Mouse (Mus musculus) gastrocnemius, adult 18-20 months (tissue): Measurements from ENCODE around the gene Traf4. TPM values are rescaled to one million over a fixed set of nuclear protein-coding genes. Genes with fewer than 3 reads are reported as not detected.

Experiments
- DNase-seq: peaks from one replicate; pipeline ENCODE4 v3.0.0; 2021; ENCODE audit warnings: low spot score
- total RNA-seq, 2 experiments: library from RNA; stranded (reverse); gene quantifications; 2 replicates each; pipeline ENCODE4 v1.2.3; 2021

Traf4 gene
- total RNA-seq, 2 experiments from 2014 or later: 2.0 to 2.2 TPM

DNA sequence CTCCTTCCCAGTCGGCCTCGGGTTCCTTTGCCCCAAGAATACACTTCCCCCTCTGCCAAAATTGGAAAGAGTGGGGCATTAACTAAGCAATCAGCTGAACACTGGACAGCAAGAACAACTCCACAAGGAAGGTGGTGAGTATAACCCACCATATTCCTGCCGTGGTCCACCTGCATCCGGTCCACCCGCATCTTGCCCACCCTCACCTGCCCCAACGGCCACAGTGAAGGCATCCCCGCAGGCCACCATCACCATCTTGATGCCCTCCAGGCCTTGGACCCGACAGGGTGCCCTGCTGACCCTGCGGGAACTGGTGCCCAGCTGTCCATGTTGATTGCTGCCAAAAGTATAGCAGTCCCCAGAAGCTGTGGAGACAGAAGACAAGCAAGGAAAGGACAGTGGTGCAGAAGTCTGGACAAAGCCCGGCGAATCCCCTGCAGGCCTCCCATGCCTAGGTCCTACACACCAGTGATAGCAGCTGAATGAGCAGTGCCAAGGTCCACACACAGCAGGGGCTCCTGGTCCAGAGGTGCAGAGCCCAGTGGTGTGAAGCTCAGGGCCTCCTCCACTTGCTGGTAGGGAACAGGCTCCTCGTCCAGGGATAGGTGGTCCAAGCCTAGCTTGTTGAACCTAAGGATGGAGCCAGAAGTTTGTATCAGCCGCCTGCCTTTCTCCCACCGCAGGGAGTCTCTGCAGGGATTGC, 2.0 kb upstream of the Traf4 start:
- DNase-seq: no peak

DNA sequence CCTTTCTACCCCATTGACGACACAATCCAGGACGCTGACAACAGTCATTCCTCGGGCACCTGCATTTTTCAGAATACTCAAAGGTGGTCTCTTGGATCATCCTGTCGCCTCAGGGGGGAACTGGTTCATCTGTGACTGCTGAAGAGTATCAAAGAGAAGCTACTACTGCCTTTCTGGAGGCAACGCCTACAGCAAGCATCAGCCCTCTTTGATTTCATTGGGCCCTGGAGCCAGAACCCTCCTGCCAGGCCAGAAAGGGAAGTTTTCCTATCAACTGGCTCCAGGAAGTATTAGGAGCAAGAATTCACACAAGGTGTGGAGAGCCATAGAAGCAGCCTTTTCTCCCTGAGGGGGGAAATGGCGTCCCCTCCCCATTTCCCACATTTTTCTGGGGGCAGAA, 1.3 kb upstream of the Traf4 start:
- no peak for DNase-seq

DNA sequence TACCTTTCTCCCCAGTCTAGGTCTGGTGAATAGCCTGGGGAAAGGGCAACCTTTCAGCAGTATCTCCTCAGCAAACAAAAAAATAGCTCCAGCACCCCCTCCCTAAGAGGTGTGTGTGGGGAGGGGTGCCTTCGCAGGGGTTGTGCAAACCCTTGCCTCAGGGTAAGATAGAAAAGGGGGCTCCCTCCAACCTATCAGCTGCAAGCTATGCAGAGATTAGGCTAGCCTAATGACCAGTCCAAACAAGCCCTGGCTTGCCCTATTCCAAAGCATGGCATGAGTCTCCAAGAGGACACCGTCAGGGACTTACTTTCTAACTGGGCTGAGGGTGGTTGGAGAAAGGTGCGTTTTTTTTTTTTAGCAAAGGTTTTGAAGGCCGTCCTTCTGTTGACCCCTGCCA, 772 bp upstream of the Traf4 start:
- DNase-seq: no peak

DNA sequence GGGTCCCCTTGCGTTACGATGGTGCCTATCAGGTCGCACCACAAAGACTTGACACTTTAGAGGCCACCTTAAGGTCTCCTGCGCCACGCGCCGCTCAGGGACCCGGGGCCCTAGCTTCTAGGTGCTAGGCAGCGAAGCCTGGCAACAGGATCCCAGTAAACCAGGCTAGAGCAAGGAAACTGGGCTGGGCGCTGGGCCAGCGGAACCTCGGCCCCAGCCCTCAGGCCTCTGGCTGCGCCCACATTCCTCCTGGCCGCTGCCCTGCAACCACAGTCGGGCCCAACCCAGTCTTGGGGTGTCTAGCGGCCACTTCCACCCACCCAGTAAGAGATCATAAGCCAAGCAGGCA, 346 bp upstream of the Traf4 start:
- no peak for DNase-seq

DNA sequence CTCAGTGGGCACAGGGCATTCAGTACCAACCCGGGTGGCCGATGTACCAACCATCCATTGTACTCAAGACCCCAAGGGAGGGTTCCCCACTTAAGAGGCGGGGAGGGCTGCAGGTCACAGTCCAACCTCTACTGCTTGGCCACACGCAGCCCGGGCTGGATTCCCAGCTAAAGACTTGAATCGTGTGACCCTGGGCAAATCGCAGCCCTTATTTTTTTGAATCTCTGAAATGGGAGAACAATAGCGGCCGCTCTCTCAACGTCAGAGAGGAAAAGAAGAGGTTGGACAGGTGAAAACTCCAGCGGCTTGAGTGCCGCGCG, 825 bp downstream of the Traf4 start:
- no peak for DNase-seq

DNA sequence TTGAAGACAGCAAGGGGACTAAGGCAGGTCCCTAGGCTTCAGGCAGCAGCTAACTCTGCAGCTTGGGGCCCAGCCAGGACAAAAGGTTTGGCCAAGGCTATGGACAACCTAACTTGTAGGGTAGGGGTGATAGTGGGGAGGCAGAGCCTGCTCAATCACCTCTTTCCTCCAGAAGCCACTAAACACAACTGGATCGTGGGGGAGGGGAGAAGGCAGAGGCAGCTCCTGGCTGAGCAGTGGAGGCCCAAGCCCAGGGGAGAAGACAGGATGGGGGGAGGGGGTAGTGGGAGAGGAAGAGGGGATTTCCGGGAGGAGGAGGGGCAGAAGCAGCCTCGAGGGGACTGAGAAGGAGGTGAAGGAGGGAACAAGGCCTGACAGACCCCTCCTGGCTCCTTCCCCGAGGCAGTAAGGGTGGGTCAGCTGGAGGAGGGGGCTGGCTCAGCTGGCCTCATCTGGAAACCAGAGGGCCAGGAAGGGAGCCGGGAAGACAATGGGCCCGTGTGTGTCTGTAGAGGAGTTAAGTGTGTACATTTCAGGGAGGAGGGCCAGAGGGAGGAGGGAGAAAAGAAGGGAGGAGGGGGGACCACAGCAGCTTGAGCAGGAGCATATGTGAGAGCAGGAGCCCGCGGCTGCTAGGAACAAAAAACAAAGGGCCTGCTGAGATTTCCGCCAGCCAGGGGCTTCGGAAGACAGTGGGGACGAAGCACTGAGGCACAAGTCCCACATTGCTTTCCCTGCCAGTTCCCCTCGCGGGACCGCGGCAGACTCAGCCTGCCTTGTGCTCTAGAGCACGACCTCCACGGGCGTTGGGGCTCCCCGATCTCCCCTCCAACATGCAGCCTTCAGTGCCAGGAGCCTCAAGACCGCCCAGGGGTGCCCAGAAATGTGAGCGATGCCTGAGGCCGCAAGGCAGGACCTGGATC, 1.4 kb downstream of the Traf4 start:
- peak; percentile 46 for DNase-seq

DNA sequence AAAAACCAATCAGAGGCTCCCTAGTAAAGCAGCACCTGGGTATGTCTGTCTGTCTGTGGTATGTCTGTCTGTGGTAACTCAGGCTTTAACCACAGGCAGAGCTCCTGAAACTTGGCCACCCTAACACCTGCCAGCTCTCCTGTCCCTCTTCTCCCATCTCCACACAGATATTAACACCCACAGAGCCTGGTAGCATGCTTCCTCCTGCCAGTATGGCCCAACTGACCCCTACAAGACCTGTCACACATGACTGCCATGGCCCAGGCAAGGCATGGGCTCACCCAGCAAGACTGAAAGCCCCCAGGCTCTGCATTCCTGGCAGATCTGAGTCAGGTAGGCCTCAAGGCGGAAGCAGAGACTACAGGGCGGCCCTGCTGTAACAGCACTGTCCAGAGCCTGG, 2.3 kb downstream of the Traf4 start:
- no peak for DNase-seq

DNA sequence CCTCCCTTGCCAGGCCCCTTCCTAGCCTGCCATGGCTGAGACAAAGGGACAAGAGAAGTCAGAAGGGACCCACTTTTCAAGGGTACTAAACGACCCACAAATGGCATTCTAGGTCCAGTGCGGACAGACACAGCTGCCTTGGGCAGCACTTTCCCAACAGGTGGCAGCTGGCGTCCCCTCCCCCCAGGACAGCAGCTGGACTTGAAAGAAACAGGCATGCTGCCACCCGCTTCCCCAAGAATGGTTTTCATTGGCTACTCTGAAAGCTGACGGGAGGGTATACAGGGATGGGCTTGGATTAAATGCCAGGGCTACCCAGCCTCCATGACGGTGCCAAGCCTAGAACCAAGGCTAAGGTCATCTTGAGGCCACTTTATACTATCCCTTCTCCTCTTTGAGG, 2.9 kb downstream of the Traf4 start:
- DNase-seq: peak; percentile 61

DNA sequence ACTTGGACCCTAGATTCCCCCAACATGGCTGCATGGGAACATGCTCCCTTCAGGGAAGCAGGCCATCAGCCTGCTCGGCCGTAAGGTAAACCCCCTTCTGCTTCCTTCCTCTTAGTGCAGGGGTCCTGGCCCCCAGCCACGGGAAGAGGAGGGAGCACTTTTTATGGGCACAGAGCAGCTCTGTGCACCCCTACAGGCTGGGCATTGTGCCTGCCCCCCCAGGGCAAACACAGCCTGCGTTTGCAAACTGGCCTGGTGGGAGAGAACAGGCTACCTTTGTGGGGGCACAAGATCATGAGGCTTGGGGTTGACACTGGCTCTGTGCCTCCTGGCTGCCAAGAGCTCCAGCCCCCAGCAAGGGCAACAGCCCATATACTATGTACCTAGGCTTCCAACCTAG, 3.4 kb downstream of the Traf4 start:
- DNase-seq: no peak

DNA sequence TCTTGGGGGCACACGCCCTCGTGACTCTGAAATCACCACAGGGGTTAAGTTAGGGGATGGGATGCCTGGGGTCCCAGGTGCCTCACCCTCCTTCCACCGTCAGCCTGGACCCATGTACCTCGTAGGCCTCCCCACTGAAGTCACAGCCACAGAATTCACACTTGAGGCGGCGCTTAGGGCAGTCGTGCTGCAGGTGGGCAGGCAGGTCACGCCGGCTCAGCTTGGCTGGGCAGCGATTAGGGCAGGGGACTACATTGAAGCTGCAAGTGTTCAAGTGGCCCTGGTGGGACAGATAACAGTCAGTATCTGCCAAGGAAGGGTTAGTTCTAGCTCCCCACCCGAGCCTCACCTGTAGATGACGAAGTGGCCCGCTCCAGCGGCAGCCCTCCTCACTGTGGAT, 4.2 kb downstream of the Traf4 start:
- DNase-seq: no peak

DNA sequence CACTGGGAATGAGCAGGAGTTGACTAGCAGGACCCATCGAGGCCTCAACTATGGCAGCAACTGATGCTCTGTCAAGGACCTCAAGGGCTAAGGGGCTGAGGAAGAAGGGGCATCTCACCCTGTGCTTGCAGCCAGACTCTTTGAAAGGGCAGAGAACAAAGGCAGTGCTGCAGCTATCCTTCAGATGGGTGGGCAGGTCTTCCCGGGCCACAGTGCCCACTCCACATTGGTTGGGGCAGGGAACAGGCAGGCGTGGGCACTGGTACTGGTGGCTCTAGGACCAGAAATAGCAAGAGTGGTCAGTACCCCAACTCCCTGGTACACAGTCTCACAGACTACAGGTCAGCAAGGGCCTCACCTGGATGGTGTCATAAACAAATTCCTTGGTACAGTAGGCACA, 4.7 kb downstream of the Traf4 start:
- DNase-seq: no peak

DNA sequence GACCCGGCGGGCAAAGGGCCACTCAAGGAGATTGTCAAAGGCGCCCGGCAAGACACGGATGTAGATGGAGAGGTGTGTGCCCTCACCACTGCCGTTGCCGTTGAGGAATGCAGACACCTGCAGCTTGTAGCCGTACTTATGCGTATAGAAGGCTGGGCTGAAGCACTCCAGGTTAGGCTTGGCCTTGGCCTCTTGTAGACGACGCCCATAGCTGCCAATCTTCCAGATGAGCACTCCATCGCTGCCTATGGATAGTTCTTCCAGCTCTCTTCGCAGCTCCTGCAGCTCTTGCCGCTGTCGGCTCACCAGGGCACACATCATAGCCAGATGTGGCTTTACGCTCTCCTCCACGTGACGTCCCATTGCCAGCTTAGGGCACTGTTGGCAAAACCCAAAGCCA, 5.2 kb downstream of the Traf4 start:
- DNase-seq: no peak

DNA sequence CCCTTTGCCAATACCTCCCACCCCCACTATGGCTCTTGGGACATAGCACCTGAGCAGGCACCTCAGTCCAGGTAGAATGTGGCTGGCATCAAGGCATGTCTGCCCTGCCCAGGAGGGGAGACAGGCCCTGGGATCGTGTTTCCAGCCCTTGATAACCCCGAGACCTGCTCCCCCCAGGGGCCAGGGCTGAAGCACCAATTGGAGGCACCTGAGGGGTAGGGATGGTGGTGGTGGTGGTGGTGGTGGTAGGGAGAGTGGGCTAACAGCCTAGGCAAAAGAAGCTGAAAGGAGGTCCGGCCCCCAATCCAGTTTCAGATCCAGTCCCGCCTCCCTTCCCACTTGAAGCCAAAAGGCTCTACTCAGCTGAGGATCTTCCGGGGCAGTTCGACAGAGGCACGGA, 5.8 kb downstream of the Traf4 start:
- DNase-seq: no peak

DNA sequence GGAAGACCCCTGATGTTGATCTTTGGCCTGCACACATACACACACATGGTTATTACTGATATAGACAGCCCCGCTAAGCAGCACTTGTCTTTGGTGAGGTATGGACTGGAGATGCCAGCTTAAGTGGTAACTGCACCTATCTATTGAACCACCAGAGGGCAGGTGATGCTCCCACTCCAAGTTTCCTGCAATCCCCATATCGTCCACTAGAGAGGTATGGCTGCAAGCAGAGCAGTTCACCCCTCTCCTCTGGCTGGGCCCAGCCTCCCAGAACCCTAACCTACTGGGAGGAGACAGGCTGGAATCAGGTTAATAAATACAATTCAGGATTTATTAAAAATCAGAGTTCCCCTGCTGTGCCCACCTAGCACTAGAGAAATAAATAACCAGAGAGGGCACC, 6.3 kb downstream of the Traf4 start:
- peak; percentile 85 for DNase-seq

DNA sequence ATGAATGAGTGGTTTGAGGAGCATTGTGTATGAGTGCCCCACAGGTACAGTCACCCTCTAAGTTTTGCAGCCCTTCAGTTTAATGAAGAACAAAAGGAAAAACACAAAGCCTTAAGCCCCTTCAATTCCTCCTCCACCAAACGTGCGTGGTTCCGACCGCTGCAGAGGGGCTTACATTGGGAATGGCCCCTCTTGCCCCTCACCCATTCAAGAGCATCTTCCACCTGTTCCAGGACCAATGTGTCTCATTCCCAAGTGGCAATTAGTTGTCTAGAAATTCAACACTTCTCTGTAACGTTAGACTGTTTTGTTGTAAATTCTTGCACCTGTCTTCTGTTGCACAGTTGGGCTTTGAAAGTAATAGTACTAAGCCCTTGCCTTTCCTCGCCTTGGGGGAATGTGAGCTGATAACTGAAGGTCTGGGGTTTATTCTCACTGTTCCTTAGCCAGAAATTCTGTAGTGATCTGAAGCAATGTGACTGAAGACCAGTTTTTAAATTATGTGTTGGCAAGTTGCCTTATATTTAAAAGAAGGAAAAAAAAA, 9.2 kb downstream of the Traf4 start:
- no peak for DNase-seq

DNA sequence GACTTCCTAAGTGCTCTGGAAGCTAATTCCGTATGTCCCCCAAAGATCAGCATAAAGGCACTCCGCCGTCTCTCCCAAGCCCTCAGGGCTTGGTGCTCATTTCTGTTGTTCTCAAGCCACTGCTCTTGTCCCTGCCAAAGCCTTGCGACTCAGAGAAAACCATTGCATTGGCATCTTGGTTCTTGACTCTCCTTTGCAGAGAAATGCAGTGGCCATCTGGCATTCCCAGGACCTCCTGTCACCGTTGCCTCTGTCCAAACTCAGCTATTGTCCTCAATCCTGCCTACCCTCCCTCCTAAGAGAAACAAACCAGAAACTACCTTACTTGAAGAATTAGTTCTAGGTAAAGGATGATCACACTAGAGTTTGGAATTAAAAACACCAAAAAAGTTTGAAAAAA, 9.7 kb downstream of the Traf4 start:
- DNase-seq: no peak

DNA sequence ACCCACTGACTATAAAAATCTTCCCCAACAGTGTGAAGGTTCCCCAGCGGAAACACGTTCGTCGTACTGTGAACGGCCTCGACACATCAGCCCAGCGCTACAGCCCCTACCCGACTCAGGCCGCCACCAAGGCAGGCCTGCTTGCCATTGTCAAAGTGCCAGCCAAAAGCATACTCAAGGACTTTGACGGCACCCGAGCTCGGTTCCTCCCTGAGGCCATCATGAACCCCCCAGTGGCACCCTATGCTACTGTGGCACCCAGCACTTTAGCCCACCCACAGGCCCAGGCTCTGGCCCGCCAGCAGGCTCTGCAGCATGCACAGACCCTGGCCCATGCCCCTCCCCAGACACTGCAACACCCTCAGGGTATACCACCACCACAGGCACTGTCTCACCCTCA, 11.6 kb downstream of the Traf4 start:
- DNase-seq: no peak

DNA sequence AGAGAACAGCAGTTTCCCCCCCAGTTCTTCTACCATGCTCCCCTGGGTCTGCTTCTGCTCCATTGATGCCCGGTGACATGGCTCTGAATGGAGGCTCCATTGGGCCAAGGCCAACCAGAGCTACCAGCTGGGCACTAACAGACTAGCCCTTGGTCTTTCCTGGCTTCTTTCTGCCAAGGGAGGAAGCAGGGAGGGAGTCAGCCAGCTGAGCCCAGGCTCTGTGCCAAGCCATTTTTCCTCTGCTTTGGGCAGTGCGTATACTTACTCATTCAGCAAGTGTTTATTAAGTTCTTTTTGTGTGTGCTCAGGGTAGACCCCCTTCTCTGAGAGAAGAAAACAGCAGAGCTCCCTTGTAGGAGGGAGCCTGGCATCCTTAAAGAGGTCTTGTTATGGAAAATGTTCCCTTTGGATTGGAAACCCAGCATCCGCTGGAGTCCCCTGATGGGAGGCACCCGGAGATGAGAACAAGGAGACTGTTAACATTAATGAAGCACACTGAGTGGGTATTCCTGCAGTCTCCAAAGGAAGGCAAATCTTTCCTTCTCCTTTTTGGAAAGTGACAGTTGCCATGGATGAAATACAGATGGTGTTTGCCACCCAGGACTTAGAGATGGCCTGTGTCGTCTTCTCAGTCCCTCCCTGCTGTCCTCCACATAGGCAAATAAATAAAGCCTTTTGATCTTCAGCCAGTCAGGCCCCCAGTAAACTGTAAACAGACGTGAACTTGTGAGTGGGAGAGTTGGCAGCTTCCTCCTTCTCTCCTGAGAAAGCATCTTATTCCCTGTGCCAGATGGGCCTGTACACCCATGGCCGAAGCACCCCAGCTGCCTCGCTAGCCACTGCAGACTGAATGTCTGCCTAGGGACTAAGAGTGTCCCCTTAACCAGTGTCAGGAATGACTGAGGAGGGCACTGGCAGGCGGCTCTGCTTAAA, 12.8 kb downstream of the Traf4 start:
- DNase-seq: peak; percentile 45

DNA sequence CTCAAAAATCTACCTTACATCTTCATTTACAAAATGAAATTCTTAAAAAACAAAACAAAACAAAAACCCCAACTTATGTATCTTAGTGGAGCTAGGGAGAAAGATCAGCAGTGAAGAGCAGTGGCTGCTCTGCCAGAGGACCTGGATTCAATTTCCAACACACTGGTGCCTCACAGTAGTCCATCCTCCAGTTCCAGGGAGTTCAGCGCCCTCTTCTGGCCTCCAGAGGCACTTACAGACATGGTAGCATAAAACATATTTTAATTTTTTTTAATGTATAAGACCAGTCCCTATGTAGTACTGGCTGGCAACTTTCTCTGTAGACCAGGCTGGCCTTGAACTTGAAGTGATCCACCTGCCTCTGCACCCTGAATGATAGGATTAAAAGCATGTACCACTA, 14.2 kb downstream of the Traf4 start:
- no peak for DNase-seq

DNA sequence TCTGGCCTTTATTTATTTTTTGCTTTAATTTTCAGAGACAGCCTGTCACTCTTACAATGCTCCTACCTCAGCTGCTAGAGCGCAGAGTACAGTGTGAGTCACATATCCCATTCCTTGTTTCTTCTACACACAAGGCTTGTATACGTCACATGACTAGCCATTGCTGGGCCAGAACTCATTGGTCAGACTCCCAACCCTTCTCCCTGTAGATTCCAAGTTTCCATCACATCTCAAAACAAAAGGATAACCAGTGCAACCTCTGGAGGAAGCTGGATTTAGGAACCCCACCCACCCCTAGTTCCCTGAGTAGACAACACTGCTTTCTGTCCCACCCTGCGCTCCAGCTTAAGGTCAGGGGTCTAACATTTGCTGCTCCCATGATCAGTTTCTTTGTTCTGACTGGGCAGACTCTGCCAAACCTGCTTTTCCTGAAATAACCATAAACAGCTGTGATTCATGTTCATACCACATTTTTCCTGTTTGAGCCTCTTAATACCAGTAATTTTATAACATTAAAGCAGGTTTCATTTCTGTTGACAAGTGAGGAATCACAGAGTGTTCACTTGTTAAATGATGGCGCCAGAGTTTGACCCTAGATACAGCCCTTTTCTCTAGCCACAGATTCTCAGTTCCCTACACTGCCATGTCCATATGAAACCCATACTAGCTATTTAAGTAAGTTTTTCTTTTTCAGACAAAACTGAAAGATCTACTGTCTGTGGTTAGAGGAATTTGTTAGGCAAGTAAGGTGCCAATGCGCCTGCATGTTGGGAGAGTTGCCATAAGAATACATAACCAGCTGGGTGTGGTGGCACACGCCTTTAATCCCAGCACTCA, 18.5 kb downstream of the Traf4 start:
- DNase-seq: no peak

DNA sequence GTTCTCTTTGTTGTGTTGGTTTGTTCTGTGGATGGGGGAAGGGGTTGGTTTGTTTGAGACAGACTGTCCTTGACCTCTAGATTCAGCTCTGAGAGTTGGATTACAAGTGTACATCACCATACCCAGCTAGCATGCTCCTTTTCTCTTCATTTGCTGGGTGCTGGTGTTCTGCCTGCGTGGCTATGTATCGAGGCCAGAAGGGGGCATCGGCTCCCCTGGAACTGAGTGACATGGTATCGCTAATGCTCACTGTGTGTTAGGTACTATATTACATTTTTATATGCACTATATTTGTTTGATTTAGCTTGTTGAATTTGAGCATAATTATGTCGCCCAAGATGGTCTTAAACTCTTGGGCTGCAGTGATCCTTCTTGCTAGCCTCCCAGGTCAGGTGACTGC, 19.2 kb downstream of the Traf4 start:
- no peak for DNase-seq
